Mouse (Mus musculus) myocyte (in vitro differentiated cells): ENCODE results near the gene Tnik.

ENCODE experiments used
- CEBPB ChIP-seq: IDR thresholded peaks from 2 replicates; pipeline ENCODE4 v1.6.1; 2011; ENCODE audit warnings: mild to moderate bottlenecking, moderate library complexity; ENCODE audit not compliant: poor library complexity, insufficient read depth, severe bottlenecking
- E2F4 ChIP-seq: IDR thresholded peaks from one replicate; pipeline ENCODE4 v1.6.1; 2011; ENCODE audit warnings: mild to moderate bottlenecking, control low read depth, moderate library complexity; ENCODE audit not compliant: insufficient read depth
- MYOD1 ChIP-seq, 3 experiments: IDR thresholded peaks; one replicate each; pipeline ENCODE4 v1.6.1; 2011; ENCODE audit warnings: control low read depth in 2 of 3, low read depth in 2 of 3, mild to moderate bottlenecking in 2 of 3, moderate library complexity in 1 of 3; ENCODE audit not compliant: insufficient read length in 2 of 3, control insufficient read depth in 1 of 3
- MYOG ChIP-seq, 3 experiments: IDR thresholded peaks; one replicate each; pipeline ENCODE4 v1.6.1; 2011; ENCODE audit warnings: control low read depth in 2 of 3, low read depth in 2 of 3, mild to moderate bottlenecking in 2 of 3; ENCODE audit not compliant: insufficient read length in 2 of 3, control insufficient read depth in 1 of 3, insufficient read depth in 1 of 3
- POLR2A ChIP-seq: IDR thresholded peaks from one replicate; pipeline ENCODE4 v1.6.1; 2011; ENCODE audit warnings: low read depth, mild to moderate bottlenecking, control low read depth, moderate library complexity; ENCODE audit not compliant: insufficient read length
- SRF ChIP-seq: IDR thresholded peaks from one replicate; pipeline ENCODE4 v1.6.1; 2011; ENCODE audit warnings: low read depth; ENCODE audit not compliant: control insufficient read depth, insufficient read length
- TCF12 ChIP-seq: IDR thresholded peaks from one replicate; pipeline ENCODE4 v1.6.1; 2011; ENCODE audit warnings: mild to moderate bottlenecking, control low read depth; ENCODE audit not compliant: poor library complexity, insufficient read depth, severe bottlenecking
- USF1 ChIP-seq: IDR thresholded peaks from one replicate; pipeline ENCODE4 v1.6.1; 2011; ENCODE audit warnings: low read depth, mild to moderate bottlenecking, control low read depth, moderate library complexity

GRCm38 (mm10) chr3:28371583-28371982 lies 108.6 kb downstream of the Tnik start:
- TF ChIP-seq SRF (no peak), E2F4 (no peak), POLR2A (no peak), MYOG (IDR thresholded peaks at IDR 0.05; ENCODE audit: control insufficient read depth in 1 of 3, insufficient read depth in 1 of 3, insufficient read length in 2 of 3, low read depth in 2 of 3) (no peak), CEBPB (no peak), USF1 (no peak), TCF12 (no peak), MYOD1 (IDR thresholded peaks at IDR 0.05; ENCODE audit: control insufficient read depth in 1 of 3, insufficient read length in 2 of 3, low read depth in 2 of 3) (no peak)
